Mouse (Mus musculus) bone marrow, adult 2 months (tissue): ENCODE data around the gene Wdr89.

Source experiments
- CTCF ChIP-seq: fragments of 200-500 bp; IDR thresholded peaks from 2 replicates; pipeline ENCODE4 v1.5.1; 2011; ENCODE audit warnings: low read length, control low read depth; ENCODE audit not compliant: control insufficient read depth, insufficient read depth
- POLR2A ChIP-seq: fragments of 200-500 bp; IDR thresholded peaks from 2 replicates; pipeline ENCODE4 v1.6.1; 2011; ENCODE audit warnings: low read depth, mild to moderate bottlenecking, control low read depth, low read length, borderline replicate concordance; ENCODE audit not compliant: control insufficient read depth

- TF ChIP-seq POLR2A (no peak), CTCF (no peak)
Measured at GRCm38 (mm10) chr12:75702739-75703122, 33.4 kb upstream of the Wdr89 start.
